Mouse (Mus musculus) erythroblast, embryonic 14.5 days (primary cell): Measurements from ENCODE around the gene Olfr222. TPM values are rescaled to one million over a fixed set of nuclear protein-coding genes. Genes with fewer than 3 reads are reported as not detected.

Experiments
- H3K27me3 ChIP-seq: 2 replicates; pipeline ENCODE4 v1.6.1; 2012; ENCODE audit warnings: inconsistent platforms; ENCODE audit not compliant: control insufficient read depth
- H3K36me3 ChIP-seq: 2 replicates; pipeline ENCODE4 v1.6.1; 2012; ENCODE audit warnings: mild to moderate bottlenecking, inconsistent platforms; ENCODE audit not compliant: control insufficient read depth
- H3K4me1 ChIP-seq: 2 replicates; pipeline ENCODE4 v1.6.1; 2012; ENCODE audit warnings: inconsistent platforms; ENCODE audit not compliant: control insufficient read depth
- H3K4me3 ChIP-seq: replicated peaks from 2 replicates; pipeline ENCODE3; 2012; ENCODE audit warnings: moderate library complexity, mild to moderate bottlenecking, inconsistent platforms
- H3K9me3 ChIP-seq: 2 replicates; pipeline ENCODE4 v1.6.1; 2012; ENCODE audit warnings: low read length, inconsistent platforms, mixed read lengths; ENCODE audit not compliant: control insufficient read depth
- GATA1 ChIP-seq: IDR thresholded peaks from 2 replicates; pipeline ENCODE4 v1.6.1; 2012; ENCODE audit warnings: low read length, inconsistent platforms, mixed read lengths
- TAL1 ChIP-seq: IDR thresholded peaks from 3 replicates; pipeline ENCODE4 v1.6.1; 2012; ENCODE audit warnings: low read length, inconsistent platforms, mixed read lengths
- polyA plus RNA-seq: library from polyadenylated mRNA; stranded (reverse); fragments of >175 nt; gene quantifications from 2 replicates; pipeline ENCODE4 v1.2.3, GENCODE M21; 2012

Gene Olfr222
- polyA plus RNA-seq, 1 experiment, result not detected

GRCm38 (mm10) chr11:59596091-59596490 is 20.1 kb upstream of the Olfr222 start:
- no peaks in the 10 kb centered on the region for H3K4me1 ChIP-seq
- no peak for TF ChIP-seq TAL1
- no peak for TF ChIP-seq GATA1
- peaks cover 3% of the 10 kb centered on the region; the same call in 1 of the 2 replicates for H3K27me3 ChIP-seq
- H3K36me3 ChIP-seq, result no peaks in the 10 kb centered on the region
- no peaks in the 10 kb centered on the region for H3K9me3 ChIP-seq
- no peak overlapping the region for H3K4me3 ChIP-seq

- Histone ChIP-seq H3K9me3 (no peaks in the 10 kb centered on the region), H3K27me3 (peaks cover 3% of the 10 kb centered on the region; the same call in 1 of the 2 replicates), H3K4me3 (no peak within 1 kb of the TSS), H3K4me1 (no peaks in the 10 kb centered on the region), H3K36me3 (no peaks in the 10 kb centered on the region)
- TF ChIP-seq TAL1, result no peak
- TF ChIP-seq GATA1, result no peak
These were observed 17.2 kb upstream of the Olfr222 start, which contains the start of gene Olfr223 for GRCm38 (mm10) chr11:59593189-59593588. TSS of gene Olfr223 (minus strand) at chr11:59593289.

GRCm38 (mm10) chr11:59589496-59589895 is 13.5 kb upstream of the Olfr222 start:
- Histone ChIP-seq H3K4me1 (no peaks in the 10 kb centered on the region), H3K36me3 (no peaks in the 10 kb centered on the region), H3K9me3 (no peaks in the 10 kb centered on the region), H3K27me3 (no peaks in the 10 kb centered on the region), H3K4me3 (no peak overlapping the region)
- no peak for TF ChIP-seq GATA1
- TF ChIP-seq TAL1, result no peak

- no peaks in the 10 kb centered on the region for H3K36me3 ChIP-seq
- no peaks in the 10 kb centered on the region for H3K4me1 ChIP-seq
- TF ChIP-seq TAL1, result no peak
- TF ChIP-seq GATA1, result no peak
- no peaks in the 10 kb centered on the region for H3K27me3 ChIP-seq
- no peaks in the 10 kb centered on the region for H3K9me3 ChIP-seq
- H3K4me3 ChIP-seq, result no peak overlapping the region
These were observed 8.5 kb upstream of the Olfr222 start for GRCm38 (mm10) chr11:59584539-59584938.

- Histone ChIP-seq H3K4me1 (no peaks in the 10 kb centered on the region), H3K9me3 (no peaks in the 10 kb centered on the region), H3K36me3 (no peaks in the 10 kb centered on the region), H3K27me3 (peaks cover 7% of the 10 kb centered on the region), H3K4me3 (no peak overlapping the region)
- TF ChIP-seq GATA1 (no peak), TAL1 (no peak)
These were observed 309 bp downstream of the Olfr222 start for GRCm38 (mm10) chr11:59575726-59576125.

GRCm38 (mm10) chr11:59569306-59569705 is 6.7 kb downstream of the Olfr222 start:
- H3K4me1 ChIP-seq, result no peaks in the 10 kb centered on the region
- no peak for TF ChIP-seq GATA1
- no peak for TF ChIP-seq TAL1

GRCm38 (mm10) chr11:59562837-59563236 is 13.2 kb downstream of the Olfr222 start:
- no peak for TF ChIP-seq GATA1
- no peak for TF ChIP-seq TAL1
- H3K27me3 ChIP-seq, result no peaks in the 10 kb centered on the region

More at GRCm38 (mm10) chr11:59569306-59569705, 6.7 kb downstream of the Olfr222 start:
- Histone ChIP-seq H3K9me3 (no peaks in the 10 kb centered on the region), H3K4me3 (no peak overlapping the region), H3K27me3 (peaks cover 7% of the 10 kb centered on the region), H3K36me3 (no peaks in the 10 kb centered on the region)

GRCm38 (mm10) chr11:59562336-59562735 is 13.7 kb downstream of the Olfr222 start:
- no peaks in the 10 kb centered on the region for H3K27me3 ChIP-seq
- no peak overlapping the region for H3K4me3 ChIP-seq
- H3K9me3 ChIP-seq, result no peaks in the 10 kb centered on the region
- no peaks in the 10 kb centered on the region for H3K4me1 ChIP-seq
- H3K36me3 ChIP-seq, result no peaks in the 10 kb centered on the region
- TF ChIP-seq TAL1 (no peak), GATA1 (no peak)

More at GRCm38 (mm10) chr11:59562837-59563236, 13.2 kb downstream of the Olfr222 start:
- Histone ChIP-seq H3K4me3 (no peak overlapping the region), H3K36me3 (no peaks in the 10 kb centered on the region), H3K9me3 (no peaks in the 10 kb centered on the region), H3K4me1 (no peaks in the 10 kb centered on the region)

- Histone ChIP-seq H3K4me3 (no peak overlapping the region), H3K4me1 (no peaks in the 10 kb centered on the region), H3K36me3 (no peaks in the 10 kb centered on the region), H3K9me3 (no peaks in the 10 kb centered on the region), H3K27me3 (no peaks in the 10 kb centered on the region)
- no peak for TF ChIP-seq GATA1
- no peak for TF ChIP-seq TAL1
These were observed 15.1 kb downstream of the Olfr222 start for GRCm38 (mm10) chr11:59560906-59561305.

GRCm38 (mm10) chr11:59554535-59554934 is 21.5 kb downstream of the Olfr222 start:
- Histone ChIP-seq H3K4me1 (no peaks in the 10 kb centered on the region), H3K4me3 (no peak overlapping the region), H3K9me3 (no peaks in the 10 kb centered on the region), H3K27me3 (no peaks in the 10 kb centered on the region), H3K36me3 (no peaks in the 10 kb centered on the region)
- no peak for TF ChIP-seq GATA1
- no peak for TF ChIP-seq TAL1
